Mouse (Mus musculus) ES-Bruce4 (cell line): ENCODE data around the gene Serping1. TPM values are rescaled to one million over a fixed set of nuclear protein-coding genes. Genes with fewer than 3 reads are reported as not detected.

Source experiments
- H3K27ac ChIP-seq: 2 replicates; pipeline ENCODE4 v1.5.1; 2012; ENCODE audit warnings: low read length, inconsistent platforms; ENCODE audit not compliant: insufficient read depth
- H3K27me3 ChIP-seq: 2 replicates; pipeline ENCODE4 v1.6.1; 2012; ENCODE audit warnings: mild to moderate bottlenecking, low read length, inconsistent platforms; ENCODE audit not compliant: control insufficient read depth, poor library complexity, insufficient read depth, severe bottlenecking
- H3K36me3 ChIP-seq: 2 replicates; pipeline ENCODE4 v1.6.1; 2012; ENCODE audit warnings: inconsistent platforms, mild to moderate bottlenecking, low read length, moderate library complexity; ENCODE audit not compliant: control insufficient read depth, poor library complexity, insufficient read depth, severe bottlenecking
- H3K4me1 ChIP-seq: one replicate; pipeline ENCODE4 v1.8.1; 2011; ENCODE audit warnings: low read length; ENCODE audit not compliant: control insufficient read depth, insufficient read depth
- H3K4me3 ChIP-seq: 2 replicates; pipeline ENCODE4 v1.5.1; 2011; ENCODE audit warnings: low read depth, mild to moderate bottlenecking, low read length
- H3K9ac ChIP-seq: 2 replicates; pipeline ENCODE4 v1.6.1; 2012; ENCODE audit warnings: low read depth, mild to moderate bottlenecking, inconsistent platforms; ENCODE audit not compliant: poor library complexity, severe bottlenecking
- H3K9me3 ChIP-seq: replicated peaks from 2 replicates; pipeline ENCODE4 v1.6.1; 2012; ENCODE audit warnings: mild to moderate bottlenecking, low read length, inconsistent platforms; ENCODE audit not compliant: control insufficient read depth, poor library complexity, insufficient read depth, severe bottlenecking
- CTCF ChIP-seq: IDR thresholded peaks from one replicate; pipeline ENCODE4 v1.8.1; 2011; ENCODE audit warnings: low read depth, low read length
- EP300 ChIP-seq: IDR thresholded peaks from 2 replicates; pipeline ENCODE4 v1.6.1; 2011; ENCODE audit warnings: low read depth, low read length; ENCODE audit not compliant: insufficient read depth
- POLR2A ChIP-seq: IDR thresholded peaks from one replicate; pipeline ENCODE4 v1.8.1; 2011; ENCODE audit warnings: low read length; ENCODE audit not compliant: insufficient read depth
- polyA plus RNA-seq: library from polyadenylated mRNA; stranded (reverse); fragments of >200 nt; gene quantifications from 2 replicates; pipeline ENCODE4 v1.2.4, GENCODE M21; 2011; ENCODE audit warnings: low read depth; ENCODE audit not compliant: missing spikeins, insufficient read depth, insufficient read length

Gene Serping1
- polyA plus RNA-seq, 1 experiment: 19.2 TPM

- Histone ChIP-seq H3K27ac (no peak overlapping the region), H3K36me3 (no peaks in the 10 kb centered on the region), H3K4me3 (no peak overlapping the region), H3K9ac (no peak overlapping the region), H3K27me3 (no peaks in the 10 kb centered on the region), H3K4me1 (no peaks in the 10 kb centered on the region), H3K9me3 (peaks cover 10% of the 10 kb centered on the region)
- TF ChIP-seq POLR2A: no peak
- TF ChIP-seq CTCF: no peak
Measured at GRCm38 (mm10) chr2:84792516-84792915, 17.3 kb upstream of the Serping1 start.

GRCm38 (mm10) chr2:84790418-84790817 is 15.2 kb upstream of the Serping1 start:
- no peak overlapping the region for H3K9ac ChIP-seq
- no peak overlapping the region for H3K4me3 ChIP-seq
- no peak overlapping the region for H3K27ac ChIP-seq
- H3K4me1 ChIP-seq: no peaks in the 10 kb centered on the region
- H3K9me3 ChIP-seq: peaks cover 10% of the 10 kb centered on the region
- no peaks in the 10 kb centered on the region for H3K36me3 ChIP-seq
- TF ChIP-seq CTCF (no peak), EP300 (no peak)
- H3K27me3 ChIP-seq: no peaks in the 10 kb centered on the region; the same call in 1 of the 2 replicates

- no peak for TF ChIP-seq EP300
- no peaks in the 10 kb centered on the region for H3K9me3 ChIP-seq
- H3K4me3 ChIP-seq: no peak overlapping the region
- H3K4me1 ChIP-seq: no peaks in the 10 kb centered on the region
- H3K27ac ChIP-seq: no peak overlapping the region
- H3K36me3 ChIP-seq: no peaks in the 10 kb centered on the region
- H3K27me3 ChIP-seq: no peaks in the 10 kb centered on the region; the same call in 1 of the 2 replicates
- no peak overlapping the region for H3K9ac ChIP-seq
Measured at GRCm38 (mm10) chr2:84788316-84788715, 13.1 kb upstream of the Serping1 start.

- Histone ChIP-seq H3K27ac (no peak overlapping the region), H3K36me3 (no peaks in the 10 kb centered on the region), H3K4me1 (no peaks in the 10 kb centered on the region), H3K9ac (no peak overlapping the region), H3K4me3 (no peak overlapping the region), H3K9me3 (no peaks in the 10 kb centered on the region), H3K27me3 (no peaks in the 10 kb centered on the region; the same call in 1 of the 2 replicates)
- TF ChIP-seq POLR2A: no peak
- TF ChIP-seq CTCF: no peak
- no peak for TF ChIP-seq EP300
Measured at GRCm38 (mm10) chr2:84783840-84784566, 8.8 kb upstream of the Serping1 start.

GRCm38 (mm10) chr2:84783315-84783714 is 8.1 kb upstream of the Serping1 start:
- H3K9me3 ChIP-seq: no peaks in the 10 kb centered on the region
- H3K4me3 ChIP-seq: no peak overlapping the region
- no peak overlapping the region for H3K27ac ChIP-seq
- no peak overlapping the region for H3K9ac ChIP-seq
- H3K27me3 ChIP-seq: no peaks in the 10 kb centered on the region; the same call in 1 of the 2 replicates
- TF ChIP-seq POLR2A (no peak), CTCF (no peak), EP300 (no peak)
- H3K4me1 ChIP-seq: no peaks in the 10 kb centered on the region
- no peaks in the 10 kb centered on the region for H3K36me3 ChIP-seq

- peaks cover under 1% of the 10 kb centered on the region for H3K4me1 ChIP-seq
- TF ChIP-seq CTCF: no peak
- no peak for TF ChIP-seq POLR2A
- no peak for TF ChIP-seq EP300
- no peak overlapping the region for H3K9ac ChIP-seq
- no peaks in the 10 kb centered on the region for H3K36me3 ChIP-seq
- no peak overlapping the region for H3K4me3 ChIP-seq
- H3K27me3 ChIP-seq: no peaks in the 10 kb centered on the region
- H3K27ac ChIP-seq: no peak overlapping the region
- no peaks in the 10 kb centered on the region for H3K9me3 ChIP-seq
Measured at GRCm38 (mm10) chr2:84779210-84779609, 4.0 kb upstream of the Serping1 start.
